Mouse (Mus musculus): ENCODE data around the gene Bricd5. TPM values are rescaled to one million over a fixed set of nuclear protein-coding genes. Genes with fewer than 3 reads are reported as not detected.

The Bricd5 gene
- polyA plus RNA-seq, 1 experiment from 2014 or later, result 0.65 TPM

GRCm38 (mm10) chr17:24506332-24507070 is 32.8 kb downstream of the Bricd5 start:
- 33% methylated on average over 36 of the region's 36 CpGs for WGBS
- peak; percentile 10; the same call in 1 of the 2 replicates for ATAC-seq
- H3K9ac ChIP-seq (ENCODE audit: low read depth, low read length), result peak overlapping the region; percentile 29; the same call in 1 of the 2 replicates

GRCm38 (mm10) chr17:24507129-24507664 is 33.5 kb downstream of the Bricd5 start:
- Histone ChIP-seq H3K27ac (ENCODE audit: low read depth, low read length) (no peak overlapping the region), H3K27me3 (replicated peaks; ENCODE audit: control insufficient read depth, insufficient read depth, low read length) (no peaks in the 10 kb centered on the region), H3K9ac (ENCODE audit: low read depth, low read length) (no peak overlapping the region), H3K4me1 (ENCODE audit: control insufficient read depth, insufficient read depth, low read depth, low read length) (peaks cover 3% of the 10 kb centered on the region; the same call in 1 of the 2 replicates), H3K9me3 (ENCODE audit: control insufficient read depth, low read length) (no peaks in the 10 kb centered on the region), H3K4me2 (ENCODE audit: low read length) (no peak overlapping the region), H3K36me3 (ENCODE audit: control insufficient read depth, insufficient read depth, low read length) (peaks cover 50% of the 10 kb centered on the region), H3K4me3 (ENCODE audit: low read length) (no peak overlapping the region)
- 50% methylated on average over 19 of the region's 19 CpGs for WGBS
- no peak for ATAC-seq

More at GRCm38 (mm10) chr17:24506332-24507070, 32.8 kb downstream of the Bricd5 start:
- Histone ChIP-seq H3K4me3 (ENCODE audit: low read length) (no peak overlapping the region), H3K4me1 (ENCODE audit: control insufficient read depth, insufficient read depth, low read depth, low read length) (peaks cover 3% of the 10 kb centered on the region; the same call in 1 of the 2 replicates), H3K36me3 (ENCODE audit: control insufficient read depth, insufficient read depth, low read length) (peaks cover 51% of the 10 kb centered on the region), H3K27me3 (replicated peaks; ENCODE audit: control insufficient read depth, insufficient read depth, low read length) (no peaks in the 10 kb centered on the region), H3K27ac (ENCODE audit: low read depth, low read length) (no peak overlapping the region), H3K9me3 (ENCODE audit: control insufficient read depth, low read length) (no peaks in the 10 kb centered on the region), H3K4me2 (ENCODE audit: low read length) (peak overlapping the region; percentile 22; the same call in 1 of the 2 replicates)

GRCm38 (mm10) chr17:24507806-24508460 is 34.2 kb downstream of the Bricd5 start:
- no peaks in the 10 kb centered on the region for H3K27me3 ChIP-seq (replicated peaks; ENCODE audit: control insufficient read depth, insufficient read depth, low read length)
- no peaks in the 10 kb centered on the region for H3K9me3 ChIP-seq (ENCODE audit: control insufficient read depth, low read length)
- no peak overlapping the region for H3K4me3 ChIP-seq (ENCODE audit: low read length)
- 0 out of 2 replicates have a peak overlapping the region, but pooled peaks have one; percentile 19 for H3K9ac ChIP-seq (ENCODE audit: low read depth, low read length)
- no peak for ATAC-seq
- no peak overlapping the region for H3K4me2 ChIP-seq (ENCODE audit: low read length)
- peaks cover 44% of the 10 kb centered on the region for H3K36me3 ChIP-seq (ENCODE audit: control insufficient read depth, insufficient read depth, low read length)
- H3K27ac ChIP-seq (ENCODE audit: low read depth, low read length), result 0 out of 2 replicates have a peak overlapping the region, but pooled peaks have one; percentile 2
- WGBS, result 75% methylated on average over 12 of the region's 12 CpGs
- H3K4me1 ChIP-seq (ENCODE audit: control insufficient read depth, insufficient read depth, low read depth, low read length), result peaks cover 3% of the 10 kb centered on the region; the same call in 1 of the 2 replicates

GRCm38 (mm10) chr17:24513609-24514008 is 39.9 kb downstream of the Bricd5 start:
- Histone ChIP-seq H3K27me3 (replicated peaks; ENCODE audit: control insufficient read depth, insufficient read depth, low read length) (no peaks in the 10 kb centered on the region), H3K36me3 (ENCODE audit: control insufficient read depth, insufficient read depth, low read length) (peaks cover 29% of the 10 kb centered on the region), H3K4me1 (ENCODE audit: control insufficient read depth, insufficient read depth, low read depth, low read length) (no peaks in the 10 kb centered on the region; the same call in 1 of the 2 replicates), H3K9me3 (ENCODE audit: control insufficient read depth, low read length) (no peaks in the 10 kb centered on the region), H3K4me2 (ENCODE audit: low read length) (no peak overlapping the region), H3K4me3 (ENCODE audit: low read length) (no peak overlapping the region), H3K27ac (ENCODE audit: low read depth, low read length) (no peak overlapping the region), H3K9ac (ENCODE audit: low read depth, low read length) (no peak overlapping the region)
- peak; percentile 71 for ATAC-seq
- 48% methylated on average over 5 of the region's 5 CpGs for WGBS

GRCm38 (mm10) chr17:24514270-24515257 is 40.9 kb downstream of the Bricd5 start:
- Histone ChIP-seq H3K4me3 (ENCODE audit: low read length) (no peak overlapping the region), H3K36me3 (ENCODE audit: control insufficient read depth, insufficient read depth, low read length) (peaks cover 29% of the 10 kb centered on the region), H3K27ac (ENCODE audit: low read depth, low read length) (no peak overlapping the region; the same call in 1 of the 2 replicates), H3K4me2 (ENCODE audit: low read length) (no peak overlapping the region), H3K9ac (ENCODE audit: low read depth, low read length) (peak overlapping the region; percentile 11; the same call in 1 of the 2 replicates), H3K27me3 (replicated peaks; ENCODE audit: control insufficient read depth, insufficient read depth, low read length) (no peaks in the 10 kb centered on the region), H3K9me3 (ENCODE audit: control insufficient read depth, low read length) (no peaks in the 10 kb centered on the region), H3K4me1 (ENCODE audit: control insufficient read depth, insufficient read depth, low read depth, low read length) (no peaks in the 10 kb centered on the region; the same call in 1 of the 2 replicates)
- WGBS, result 86% methylated on average over 23 of the region's 24 CpGs
- ATAC-seq, result no peak

GRCm38 (mm10) chr17:24520450-24520849 is 46.8 kb downstream of the Bricd5 start:
- H3K27me3 ChIP-seq (replicated peaks; ENCODE audit: control insufficient read depth, insufficient read depth, low read length), result no peaks in the 10 kb centered on the region
- no peak for ATAC-seq
- H3K27ac ChIP-seq (ENCODE audit: low read depth, low read length), result no peak overlapping the region
- H3K9ac ChIP-seq (ENCODE audit: low read depth, low read length), result no peak overlapping the region
- H3K4me2 ChIP-seq (ENCODE audit: low read length), result no peak overlapping the region
- peaks cover 17% of the 10 kb centered on the region for H3K36me3 ChIP-seq (ENCODE audit: control insufficient read depth, insufficient read depth, low read length)
- H3K4me3 ChIP-seq (ENCODE audit: low read length), result no peak overlapping the region
- H3K9me3 ChIP-seq (ENCODE audit: control insufficient read depth, low read length), result no peaks in the 10 kb centered on the region
- WGBS, result 90% methylated on average over 4 of the region's 4 CpGs
- H3K4me1 ChIP-seq (ENCODE audit: control insufficient read depth, insufficient read depth, low read depth, low read length), result peaks cover 4% of the 10 kb centered on the region

GRCm38 (mm10) chr17:24524734-24525133 is 51.0 kb downstream of the Bricd5 start:
- Histone ChIP-seq H3K4me3 (ENCODE audit: low read length) (no peak overlapping the region), H3K4me2 (ENCODE audit: low read length) (no peak overlapping the region), H3K27me3 (replicated peaks; ENCODE audit: control insufficient read depth, insufficient read depth, low read length) (no peaks in the 10 kb centered on the region), H3K36me3 (ENCODE audit: control insufficient read depth, insufficient read depth, low read length) (no peaks in the 10 kb centered on the region; the same call in 1 of the 2 replicates), H3K9me3 (ENCODE audit: control insufficient read depth, low read length) (no peaks in the 10 kb centered on the region), H3K27ac (ENCODE audit: low read depth, low read length) (no peak overlapping the region), H3K4me1 (ENCODE audit: control insufficient read depth, insufficient read depth, low read depth, low read length) (peaks cover 27% of the 10 kb centered on the region), H3K9ac (ENCODE audit: low read depth, low read length) (peak overlapping the region; percentile 13; the same call in 1 of the 2 replicates)
- no peak for ATAC-seq
- WGBS, result 82% methylated on average over 2 of the region's 2 CpGs

Data from hindbrain, embryonic 16.5 days (tissue).